9 mouse cellular contexts compared by ENCODE assay signal in the genomic region with DNA sequence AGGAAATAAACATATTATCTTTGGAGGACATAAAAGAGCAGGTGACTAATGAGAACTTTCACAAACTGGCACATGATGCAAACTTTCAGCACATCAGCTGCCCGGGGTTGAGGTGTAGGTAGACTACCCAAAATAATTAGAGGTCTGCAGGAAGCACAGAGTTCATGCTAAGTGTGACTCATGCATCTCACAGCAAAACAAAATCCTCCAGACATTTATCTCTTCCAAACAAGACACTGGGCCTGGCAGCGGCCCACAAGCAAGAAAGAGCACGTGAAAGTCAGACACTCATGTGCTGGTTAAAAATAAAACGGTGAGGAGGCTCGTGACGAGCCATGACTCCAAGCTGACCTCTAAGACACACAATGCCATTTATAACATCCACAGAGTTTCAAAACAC.
DNase-seq lines count a peak whose midpoint lies in the region.
"Had no signal": no experiment of that assay in that cellular context is flagged by ENCODE, and none has a peak within 500 bp of the region (broad histone marks: within the 10 kb centered on the region; RNA-seq: fewer than 3 reads in every experiment).

No protein-coding gene starts in this region.

- DNase-seq in ovary, adult 18-20 months (ENCODE audit: low spot score): peak; percentile 78
- DNase-seq in ovary, postnatal 10 days (ENCODE audit: low spot score): no peak
- DNase-seq in gastrocnemius, postnatal 10 days: peak; percentile 34
- DNase-seq in heart, postnatal 36 days: peak; percentile 55 to 67
- DNase-seq in left cerebral cortex, adult 9 months (ENCODE audit: low spot score in 2 of 2): no peak
- no peak for DNase-seq in layer of hippocampus, postnatal 10 days (ENCODE audit: low spot score in 2 of 2)
- DNase-seq in left cerebral cortex, postnatal 36 days (ENCODE audit: low spot score in 2 of 2): no peak
- no peak for DNase-seq in frontal cortex, adult 2 months (ENCODE audit: extremely low spot score in 1 of 2, low spot score in 1 of 2)
- DNase-seq: cerebellum, adult 9-10 months had no signal

- intact Hi-C loops in heart, postnatal 36 days (cut with DNase I): loop anchor here (5.0 kb wide), 1 partner anchor 445 kb away; no protein-coding TSS in a partner anchor
- intact Hi-C loops in left cerebral cortex, postnatal 36 days (cut with DNase I): no loop called here

Comparison
In these comparisons a context has a peak if more than half of its experiments do, and no peak if none do; other contexts are left out.
1. DNase-seq: peak in ovary, adult 18-20 months (single experiment), gastrocnemius, postnatal 10 days (single experiment) and heart, postnatal 36 days (2 of 2); none in ovary, postnatal 10 days (single experiment), left cerebral cortex, adult 9 months (0 of 2), layer of hippocampus, postnatal 10 days (0 of 2), left cerebral cortex, postnatal 36 days (0 of 2) and frontal cortex, adult 2 months (0 of 2).